Mouse (Mus musculus) hindbrain, embryonic 13.5 days (tissue): ENCODE measurements around the gene Scn8a. TPM values are rescaled to one million over a fixed set of nuclear protein-coding genes. Genes with fewer than 3 reads are reported as not detected.

Experiments used
- ATAC-seq: fragments of 200-750 bp; cut with Nextera tagmentation; 2 replicates; pipeline ENCODE4 v1.8.0; 2017; ENCODE audit warnings: moderate TSS enrichment; ENCODE audit not compliant: low FRiP score
- H3K27ac ChIP-seq: fragments of 300-500 bp; sonication (generic); 2 replicates; pipeline ENCODE4 v1.5.1; 2015; ENCODE audit warnings: inconsistent platforms, mild to moderate bottlenecking, moderate library complexity
- H3K27me3 ChIP-seq: fragments of 300-500 bp; sonication (generic); 2 replicates; pipeline ENCODE4 v1.6.1; 2015; ENCODE audit warnings: mild to moderate bottlenecking, inconsistent platforms
- H3K36me3 ChIP-seq: fragments of 300-500 bp; sonication (generic); 2 replicates; pipeline ENCODE4 v1.6.1; 2015; ENCODE audit warnings: mild to moderate bottlenecking, inconsistent platforms
- H3K4me1 ChIP-seq: fragments of 300-500 bp; sonication (generic); replicated peaks from 2 replicates; pipeline ENCODE4 v1.6.1; 2015; ENCODE audit warnings: inconsistent platforms
- H3K4me2 ChIP-seq: fragments of 300-500 bp; sonication (generic); 2 replicates; pipeline ENCODE4 v1.6.1; 2015; ENCODE audit warnings: inconsistent platforms, mild to moderate bottlenecking, moderate library complexity
- H3K4me3 ChIP-seq: fragments of 300-500 bp; sonication (generic); 2 replicates; pipeline ENCODE4 v1.5.1; 2015; ENCODE audit warnings: mild to moderate bottlenecking, inconsistent platforms
- H3K9ac ChIP-seq: fragments of 300-500 bp; sonication (generic); 2 replicates; pipeline ENCODE4 v1.6.1; 2015; ENCODE audit warnings: mild to moderate bottlenecking, inconsistent platforms
- H3K9me3 ChIP-seq: fragments of 300-500 bp; sonication (generic); 2 replicates; pipeline ENCODE4 v1.6.1; 2016; ENCODE audit warnings: inconsistent platforms
- WGBS: fragments of 180-500 bp; shearing (Covaris S2); methylation state at CpG from one replicate; pipeline ENCODE4 v1.1.7; 2015; 5-methylcytosine and 5-hydroxymethylcytosine counted together
- polyA plus RNA-seq: library from polyadenylated mRNA; unstranded; fragments of >200 nt; fragmentation: Nextera tagmentation; extraction: Ambion mirVana; gene quantifications from 2 replicates; pipeline ENCODE4 v1.2.1, GENCODE M21; 2015

Scn8a gene
- polyA plus RNA-seq, 1 experiment from 2014 or later = 18.8 TPM

DNA sequence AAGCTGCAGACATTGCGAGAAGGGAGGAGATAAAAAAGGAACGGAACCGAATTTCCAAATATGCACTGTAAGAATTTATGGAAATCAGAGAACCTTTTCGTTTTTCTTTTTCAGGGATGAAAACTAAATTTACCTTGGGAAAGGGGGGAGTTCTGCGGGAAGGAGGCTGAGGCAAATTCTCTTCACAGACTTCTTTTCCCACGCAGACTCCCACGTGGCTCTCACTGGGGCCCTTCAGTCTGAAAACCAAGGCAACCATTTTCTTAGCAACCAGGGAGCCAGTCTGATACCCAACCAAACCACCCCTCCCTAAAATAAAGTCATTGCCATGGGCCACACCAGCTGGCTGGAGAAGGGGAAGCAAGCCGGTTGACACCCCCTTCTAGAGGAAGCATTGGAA is 136.1 kb downstream of the Scn8a start:
- Histone ChIP-seq H3K9ac (no peak overlapping the region), H3K36me3 (peaks cover 34% of the 10 kb centered on the region), H3K27me3 (no peaks in the 10 kb centered on the region), H3K9me3 (no peaks in the 10 kb centered on the region), H3K4me1 (peaks cover 7% of the 10 kb centered on the region; the same call in 1 of the 2 replicates), H3K27ac (no peak overlapping the region), H3K4me3 (no peak overlapping the region), H3K4me2 (no peak overlapping the region)
- ATAC-seq = no peak
- 79% methylated on average over 8 of the region's 8 CpGs for WGBS

DNA sequence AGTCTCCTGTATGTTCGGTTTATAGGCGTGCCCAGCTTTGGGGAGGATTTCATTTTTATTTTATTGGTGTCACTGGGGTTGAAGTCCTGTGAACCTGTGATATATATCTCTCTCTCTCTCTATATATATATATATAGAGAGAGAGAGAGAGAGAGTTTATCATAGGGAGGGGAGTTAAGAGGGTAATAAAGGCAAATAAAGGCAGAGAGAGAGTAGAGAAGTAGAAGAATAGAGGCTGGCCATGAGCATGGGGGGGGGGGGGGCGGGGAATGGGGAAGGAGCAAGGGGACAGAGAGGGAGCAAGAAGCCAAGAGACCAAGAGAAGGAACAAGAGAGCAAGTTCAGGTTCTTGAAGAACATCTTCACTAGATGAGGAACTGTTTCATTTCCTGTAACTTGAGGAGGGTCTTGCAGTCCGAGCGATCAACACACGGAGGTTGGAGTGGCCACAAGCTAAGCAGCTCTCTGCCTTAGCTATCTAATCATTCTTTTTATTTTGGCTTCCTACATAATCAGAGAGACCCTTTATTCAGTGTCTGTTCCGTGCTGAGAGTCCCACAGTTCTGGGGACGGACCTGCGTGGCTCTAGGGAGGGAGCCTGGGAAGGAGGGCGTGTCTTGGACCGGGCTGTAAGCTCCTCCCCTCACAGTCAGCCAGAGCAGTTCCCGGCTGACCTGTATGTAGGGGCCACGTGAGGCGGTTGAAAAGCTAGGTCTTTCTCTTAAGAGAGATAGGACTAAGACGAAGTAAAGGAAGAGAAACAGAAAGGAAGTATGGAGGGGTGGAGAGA is 136.8 kb downstream of the Scn8a start:
- peaks cover 7% of the 10 kb centered on the region; the same call in 1 of the 2 replicates for H3K4me1 ChIP-seq
- H3K27ac ChIP-seq = no peak overlapping the region
- H3K4me3 ChIP-seq = peak overlapping the region; percentile 32
- no peaks in the 10 kb centered on the region for H3K27me3 ChIP-seq
- no peak overlapping the region for H3K9ac ChIP-seq
- no peaks in the 10 kb centered on the region for H3K9me3 ChIP-seq
- 15% methylated on average over 14 of the region's 15 CpGs for WGBS
- peak; percentile 85 for ATAC-seq
- H3K36me3 ChIP-seq = peaks cover 42% of the 10 kb centered on the region
- peak overlapping the region; percentile 52 for H3K4me2 ChIP-seq

DNA sequence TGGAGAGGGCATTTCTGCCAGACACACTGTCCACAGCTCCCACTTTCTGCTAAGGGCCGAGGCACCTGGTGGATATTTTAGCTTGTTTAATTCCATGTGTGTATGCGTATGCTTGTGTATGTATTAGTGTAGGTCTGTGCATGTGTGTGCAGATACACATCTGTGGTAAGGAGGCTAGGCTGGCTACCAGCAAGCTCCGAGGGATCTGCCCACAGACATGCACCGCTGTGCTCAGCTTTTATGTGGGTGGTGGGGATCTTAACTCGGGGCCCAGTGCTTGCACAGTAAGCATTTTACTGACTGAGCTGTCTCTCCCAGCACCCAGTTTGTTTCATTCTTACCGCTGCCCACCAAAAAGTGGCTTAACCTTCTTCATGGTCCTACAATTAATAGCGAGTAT is 137.6 kb downstream of the Scn8a start:
- no peaks in the 10 kb centered on the region for H3K27me3 ChIP-seq
- no peak overlapping the region for H3K4me2 ChIP-seq
- 76% methylated on average over 7 of the region's 7 CpGs for WGBS
- H3K9ac ChIP-seq = no peak overlapping the region
- ATAC-seq = no peak
- no peaks in the 10 kb centered on the region for H3K9me3 ChIP-seq
- no peak overlapping the region for H3K27ac ChIP-seq
- H3K4me3 ChIP-seq = no peak overlapping the region
- H3K36me3 ChIP-seq = peaks cover 45% of the 10 kb centered on the region
- peaks cover 7% of the 10 kb centered on the region; the same call in 1 of the 2 replicates for H3K4me1 ChIP-seq

DNA sequence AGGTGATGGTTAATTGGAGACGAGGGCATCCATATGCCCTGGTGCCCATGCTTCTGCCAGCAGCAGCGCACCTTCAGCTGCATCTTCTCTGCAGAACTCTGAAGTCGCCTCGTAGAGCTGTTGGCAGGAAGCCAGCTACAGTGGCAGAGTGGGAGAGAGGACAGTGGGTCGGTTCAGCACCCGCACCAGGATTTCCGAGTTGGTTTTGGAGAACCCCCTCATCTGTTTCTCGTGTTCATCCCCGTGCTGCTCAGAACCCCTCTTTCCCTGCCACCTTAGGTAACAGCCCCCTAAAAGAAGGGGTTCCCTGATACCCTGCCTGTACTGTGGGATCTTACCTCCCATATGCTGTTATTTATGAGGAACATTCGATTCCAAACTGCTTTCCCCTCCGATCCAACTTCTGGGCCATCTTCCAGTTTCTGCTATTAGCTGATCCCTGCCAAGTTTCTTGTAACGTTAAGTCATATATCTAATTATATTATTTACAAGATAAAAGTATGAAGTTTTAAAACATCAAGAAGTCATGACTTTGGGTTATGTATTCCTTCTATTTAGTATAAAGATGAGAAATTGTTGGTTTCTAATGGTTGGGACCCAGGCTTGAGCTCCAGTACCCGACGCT is 138.8 kb downstream of the Scn8a start:
- H3K9ac ChIP-seq = no peak overlapping the region
- no peaks in the 10 kb centered on the region for H3K9me3 ChIP-seq
- H3K36me3 ChIP-seq = peaks cover 47% of the 10 kb centered on the region
- no peak overlapping the region for H3K4me2 ChIP-seq
- no peak overlapping the region for H3K27ac ChIP-seq
- ATAC-seq = no peak
- WGBS = 89% methylated on average over 14 of the region's 14 CpGs
- H3K4me1 ChIP-seq = peaks cover 7% of the 10 kb centered on the region; the same call in 1 of the 2 replicates
- H3K27me3 ChIP-seq = no peaks in the 10 kb centered on the region
- no peak overlapping the region for H3K4me3 ChIP-seq

DNA sequence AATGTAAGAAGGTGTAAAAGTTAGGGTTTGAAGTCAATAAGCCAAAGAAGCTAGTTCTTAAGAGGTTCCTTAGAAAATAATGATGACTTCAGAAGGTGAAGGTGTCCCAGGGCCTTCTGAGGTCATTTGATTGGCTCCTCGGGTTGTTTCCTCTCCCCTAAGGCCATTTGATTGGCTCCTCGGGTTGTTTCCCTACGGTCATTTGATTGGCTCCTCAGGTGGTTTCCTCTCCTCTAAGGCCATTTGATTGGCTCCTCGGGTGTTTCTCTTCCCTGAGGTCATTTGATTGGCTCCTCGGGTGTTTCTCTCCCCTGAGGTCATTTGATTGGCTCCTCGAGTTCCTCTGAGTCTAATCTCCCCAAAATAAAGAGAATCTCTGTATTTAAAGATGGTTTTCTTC is 141.7 kb downstream of the Scn8a start:
- Histone ChIP-seq H3K4me3 (no peak overlapping the region), H3K27ac (no peak overlapping the region), H3K4me2 (no peak overlapping the region), H3K36me3 (peaks cover 61% of the 10 kb centered on the region), H3K4me1 (peaks cover 7% of the 10 kb centered on the region; the same call in 1 of the 2 replicates), H3K27me3 (no peaks in the 10 kb centered on the region), H3K9ac (no peak overlapping the region), H3K9me3 (no peaks in the 10 kb centered on the region)
- 89% methylated on average over 6 of the region's 6 CpGs for WGBS
- no peak for ATAC-seq

DNA sequence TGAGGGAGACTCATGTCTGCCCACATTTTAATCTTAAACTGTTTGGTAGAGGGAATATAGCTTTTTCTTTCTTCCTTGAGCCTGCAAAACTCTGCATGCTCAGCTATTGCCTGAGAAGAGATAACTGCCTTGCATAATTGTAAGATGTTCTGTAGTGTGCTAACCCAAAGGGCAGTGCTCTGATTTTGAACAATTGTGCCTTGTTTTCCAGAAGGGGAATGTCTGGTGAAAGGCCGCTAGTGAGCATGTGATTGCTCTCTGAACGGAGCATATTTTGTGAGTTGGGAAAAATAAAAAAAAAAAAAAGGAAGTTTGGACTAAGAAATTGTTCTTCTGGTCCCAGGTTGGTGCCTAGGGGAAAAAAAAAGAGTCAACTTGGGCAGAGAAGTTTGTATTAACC is 159.3 kb downstream of the Scn8a start:
- Histone ChIP-seq H3K27me3 (no peaks in the 10 kb centered on the region), H3K9me3 (no peaks in the 10 kb centered on the region), H3K27ac (no peak overlapping the region), H3K4me3 (no peak overlapping the region), H3K4me1 (peaks cover 5% of the 10 kb centered on the region), H3K4me2 (no peak overlapping the region), H3K36me3 (peaks cover 38% of the 10 kb centered on the region), H3K9ac (no peak overlapping the region)
- WGBS = 56% methylated on average over 2 of the region's 2 CpGs
- ATAC-seq = no peak

DNA sequence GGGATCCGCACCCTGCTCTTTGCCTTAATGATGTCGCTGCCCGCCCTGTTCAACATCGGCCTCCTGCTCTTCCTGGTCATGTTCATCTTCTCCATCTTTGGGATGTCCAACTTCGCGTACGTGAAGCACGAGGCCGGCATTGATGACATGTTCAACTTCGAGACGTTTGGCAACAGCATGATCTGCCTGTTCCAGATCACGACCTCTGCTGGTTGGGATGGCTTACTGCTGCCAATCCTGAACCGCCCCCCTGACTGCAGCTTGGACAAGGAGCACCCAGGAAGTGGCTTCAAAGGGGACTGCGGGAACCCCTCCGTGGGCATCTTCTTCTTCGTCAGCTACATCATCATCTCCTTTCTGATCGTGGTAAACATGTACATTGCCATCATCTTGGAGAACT is 170.0 kb downstream of the Scn8a start:
- Histone ChIP-seq H3K27me3 (peaks cover 57% of the 10 kb centered on the region), H3K4me1 (peaks cover 3% of the 10 kb centered on the region), H3K36me3 (peaks cover 54% of the 10 kb centered on the region), H3K4me3 (no peak overlapping the region), H3K4me2 (no peak overlapping the region), H3K9ac (no peak overlapping the region), H3K9me3 (no peaks in the 10 kb centered on the region), H3K27ac (no peak overlapping the region)
- no peak for ATAC-seq
- 57% methylated on average over 17 of the region's 17 CpGs for WGBS

DNA sequence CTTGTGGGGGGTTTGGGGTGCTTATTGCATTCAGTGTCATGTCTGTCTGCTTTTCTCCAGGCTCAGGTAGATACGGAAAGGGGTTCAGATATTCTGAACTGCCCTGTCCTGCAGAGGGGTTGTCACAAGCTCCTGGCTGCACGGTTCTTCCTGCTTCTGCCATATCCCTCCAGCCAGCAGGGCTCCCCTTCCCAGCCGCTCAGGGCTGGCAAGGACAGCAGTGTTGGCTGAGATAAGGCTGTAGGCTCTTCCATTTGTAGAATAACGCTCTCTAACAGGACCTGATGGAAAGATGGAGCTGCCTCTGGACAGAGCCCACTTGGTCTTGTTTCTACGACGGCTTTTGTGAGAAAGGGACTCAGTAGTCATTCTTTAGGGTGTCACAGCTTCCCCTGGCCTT is 172.3 kb downstream of the Scn8a start:
- 76% methylated on average over 6 of the region's 6 CpGs for WGBS
- ATAC-seq = no peak
- Histone ChIP-seq H3K4me3 (no peak overlapping the region), H3K27me3 (peaks cover 79% of the 10 kb centered on the region), H3K27ac (no peak overlapping the region), H3K4me1 (peaks cover 15% of the 10 kb centered on the region), H3K4me2 (no peak overlapping the region), H3K36me3 (peaks cover 33% of the 10 kb centered on the region), H3K9me3 (no peaks in the 10 kb centered on the region), H3K9ac (no peak overlapping the region)

DNA sequence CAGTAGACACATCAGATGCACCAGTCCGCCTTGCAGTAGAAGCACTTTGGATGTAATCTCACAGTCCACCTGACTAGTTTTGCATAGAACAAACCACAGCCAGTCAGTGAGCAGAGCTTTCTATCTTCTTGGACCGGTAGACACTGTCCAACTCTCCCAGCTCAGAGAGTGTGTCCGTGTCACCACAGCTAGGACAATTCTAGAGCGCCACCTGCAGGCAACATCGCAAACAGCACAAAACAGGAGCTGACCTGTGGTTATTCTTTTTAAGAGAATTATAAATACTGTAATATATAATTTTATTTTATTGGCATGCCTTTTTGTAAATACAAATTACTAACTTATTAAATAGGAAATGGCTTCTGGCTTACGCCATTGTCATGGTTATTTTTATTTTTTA is 173.0 kb downstream of the Scn8a start:
- peaks cover 84% of the 10 kb centered on the region for H3K27me3 ChIP-seq
- H3K36me3 ChIP-seq = peaks cover 28% of the 10 kb centered on the region
- H3K4me2 ChIP-seq = no peak overlapping the region
- 26% methylated on average over 6 of the region's 6 CpGs for WGBS
- no peak overlapping the region for H3K4me3 ChIP-seq
- no peaks in the 10 kb centered on the region for H3K9me3 ChIP-seq
- H3K27ac ChIP-seq = no peak overlapping the region
- no peak for ATAC-seq
- no peak overlapping the region for H3K9ac ChIP-seq
- peaks cover 21% of the 10 kb centered on the region for H3K4me1 ChIP-seq

DNA sequence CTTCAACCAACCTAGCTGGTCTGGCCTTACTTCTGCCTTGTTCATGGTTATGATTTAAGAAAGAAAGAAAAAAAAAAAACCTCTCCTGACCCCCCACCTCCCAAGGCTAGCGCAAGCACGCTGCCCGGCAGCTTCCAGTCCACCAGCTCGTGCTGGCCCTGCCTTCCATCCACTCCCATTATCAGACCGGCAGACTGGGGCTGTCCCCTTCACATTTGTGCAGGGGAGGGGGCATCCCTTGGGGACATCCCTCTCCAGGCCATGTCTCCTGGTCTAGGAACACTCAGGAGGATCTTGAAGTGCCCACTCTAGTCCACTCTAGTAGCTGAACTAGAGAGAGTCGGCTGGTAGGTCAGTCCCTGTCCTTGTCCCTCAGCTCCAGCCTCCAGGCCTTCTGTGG is 174.9 kb downstream of the Scn8a start:
- Histone ChIP-seq H3K4me1 (peaks cover 21% of the 10 kb centered on the region), H3K9ac (no peak overlapping the region), H3K27ac (no peak overlapping the region), H3K4me2 (no peak overlapping the region), H3K4me3 (no peak overlapping the region), H3K9me3 (no peaks in the 10 kb centered on the region), H3K36me3 (peaks cover 20% of the 10 kb centered on the region), H3K27me3 (peaks cover 88% of the 10 kb centered on the region)
- no peak for ATAC-seq
- WGBS = 46% methylated on average over 6 of the region's 6 CpGs

DNA sequence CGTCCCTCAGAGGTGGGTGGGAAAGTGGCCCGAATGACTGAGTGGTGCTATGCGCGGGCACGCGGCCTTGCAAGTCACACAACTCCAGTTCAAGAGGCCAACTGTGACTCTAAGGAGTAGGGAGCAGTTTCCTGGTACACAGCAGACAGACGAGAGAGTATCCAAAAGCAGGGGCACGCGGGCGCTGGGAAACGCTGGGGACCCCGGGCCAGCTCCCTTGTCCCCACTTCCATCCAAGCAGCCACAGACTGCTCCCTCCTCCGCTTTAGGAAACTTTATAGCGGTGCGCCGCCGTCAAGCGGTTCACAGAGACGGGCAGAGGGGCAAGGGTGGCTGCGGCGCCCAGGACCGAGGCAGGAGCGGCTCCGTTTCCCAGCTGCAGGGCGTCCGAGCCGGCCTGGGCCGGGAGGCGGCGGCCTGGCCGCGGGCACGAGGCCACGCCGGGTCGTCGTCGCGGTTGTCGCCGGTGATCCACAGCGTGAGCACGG is 176.4 kb downstream of the Scn8a start:
- H3K4me3 ChIP-seq = peak overlapping the region; percentile 53
- H3K27ac ChIP-seq = no peak overlapping the region
- 1% methylated on average over 43 of the region's 43 CpGs for WGBS
- H3K27me3 ChIP-seq = peaks cover 90% of the 10 kb centered on the region
- peak overlapping the region; percentile 77 for H3K9ac ChIP-seq
- H3K4me1 ChIP-seq = peaks cover 21% of the 10 kb centered on the region
- peaks cover 4% of the 10 kb centered on the region for H3K36me3 ChIP-seq
- 0 out of 2 replicates have a peak, but pooled peaks have one; percentile 2 for ATAC-seq
- H3K4me2 ChIP-seq = peak overlapping the region; percentile 98
- no peaks in the 10 kb centered on the region for H3K9me3 ChIP-seq

DNA sequence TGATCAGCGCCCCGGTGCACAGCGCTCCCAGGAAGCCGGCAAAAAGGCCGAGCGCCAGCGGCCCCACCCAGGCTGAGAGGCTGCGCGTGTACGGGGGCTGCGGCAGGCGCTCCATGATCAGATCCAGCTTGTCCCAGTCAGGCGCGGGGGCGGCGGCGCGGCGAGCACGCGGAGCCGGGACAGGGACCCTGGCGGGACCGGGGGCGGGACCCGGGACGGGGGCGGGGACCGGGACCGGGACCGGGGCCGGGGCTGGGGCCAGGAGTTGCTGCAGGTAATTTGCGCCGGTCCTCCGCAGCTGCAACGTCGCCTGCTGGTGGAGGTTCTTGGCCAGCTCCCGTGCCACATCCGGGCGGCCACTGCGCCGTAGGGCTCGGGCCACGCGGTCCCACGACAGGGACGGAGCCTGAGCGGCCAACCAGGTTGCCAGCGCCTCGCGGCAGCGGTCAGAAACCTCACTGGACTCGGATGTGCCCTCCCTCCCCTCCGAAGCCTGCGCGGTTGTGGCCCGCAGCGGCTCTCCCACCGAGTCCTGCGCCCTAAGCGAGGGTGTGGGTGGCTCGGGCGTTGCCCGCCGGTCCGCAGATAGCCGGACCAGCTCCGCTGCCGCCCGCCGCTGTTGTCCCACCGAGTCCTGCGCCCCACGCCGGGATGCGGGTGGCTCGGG is 177.0 kb downstream of the Scn8a start:
- Histone ChIP-seq H3K9me3 (no peaks in the 10 kb centered on the region), H3K9ac (peak overlapping the region; percentile 77), H3K4me1 (peaks cover 22% of the 10 kb centered on the region), H3K4me2 (peak overlapping the region; percentile 98), H3K27ac (no peak overlapping the region), H3K4me3 (peak overlapping the region; percentile 53), H3K36me3 (no peaks in the 10 kb centered on the region; the same call in 1 of the 2 replicates), H3K27me3 (peaks cover 92% of the 10 kb centered on the region)
- under 1% methylated on average over 73 of the region's 77 CpGs for WGBS
- peak; percentile 54; the same call in 1 of the 2 replicates for ATAC-seq
